Mouse (Mus musculus) c-Kit-positive CD71-positive TER-119-positive erythroid progenitor cells, embryonic 14.5 days (primary cell): Measurements from ENCODE around the gene Lzic.

ENCODE experiments used
- DNase-seq: peaks from one replicate; pipeline ENCODE4 v3.0.0-alpha.2; 2013; ENCODE audit warnings: low spot score

The Lzic gene

GRCm38 (mm10) chr4:149526330-149526729 is 41.3 kb downstream of the Lzic start:
- DNase-seq: no peak

DNA sequence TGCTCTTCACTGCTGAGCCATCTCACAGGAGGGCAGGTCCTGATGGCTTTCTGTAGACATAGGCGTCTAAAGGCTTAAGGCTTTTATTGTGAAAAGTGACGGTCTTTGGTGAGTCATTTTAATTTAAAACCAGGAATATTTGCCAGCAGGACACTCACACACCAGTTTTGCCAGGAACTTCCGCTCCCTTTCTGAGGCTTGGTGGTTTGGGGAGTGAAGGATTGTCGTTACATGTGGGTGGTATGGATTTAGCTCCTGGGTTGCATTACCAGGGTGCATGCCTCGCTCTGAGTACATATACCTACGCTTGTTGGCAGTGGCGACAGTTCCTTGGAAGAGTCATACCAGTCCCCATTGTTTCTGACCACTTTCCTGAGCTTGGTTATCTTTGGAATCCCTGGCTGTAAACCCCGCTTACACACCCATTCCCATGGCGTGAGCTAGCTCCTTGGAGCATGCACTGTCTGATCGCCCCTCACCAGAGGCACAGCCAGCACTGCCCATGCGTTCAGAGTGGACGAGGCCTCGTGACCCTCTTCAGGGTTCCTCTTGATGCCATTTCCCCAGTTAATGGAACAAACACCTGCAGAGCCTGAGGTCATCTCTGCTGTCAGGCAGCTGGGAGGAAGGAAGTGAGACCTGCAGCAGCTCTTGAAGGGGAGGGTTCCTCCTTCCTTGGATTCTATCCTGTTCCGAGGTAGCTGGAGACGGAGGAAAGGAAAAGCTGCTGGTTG is 42.8 kb downstream of the Lzic start:
- DNase-seq: no peak

- DNase-seq: no peak
These were observed 44.7 kb downstream of the Lzic start for GRCm38 (mm10) chr4:149529691-149530090.

DNA sequence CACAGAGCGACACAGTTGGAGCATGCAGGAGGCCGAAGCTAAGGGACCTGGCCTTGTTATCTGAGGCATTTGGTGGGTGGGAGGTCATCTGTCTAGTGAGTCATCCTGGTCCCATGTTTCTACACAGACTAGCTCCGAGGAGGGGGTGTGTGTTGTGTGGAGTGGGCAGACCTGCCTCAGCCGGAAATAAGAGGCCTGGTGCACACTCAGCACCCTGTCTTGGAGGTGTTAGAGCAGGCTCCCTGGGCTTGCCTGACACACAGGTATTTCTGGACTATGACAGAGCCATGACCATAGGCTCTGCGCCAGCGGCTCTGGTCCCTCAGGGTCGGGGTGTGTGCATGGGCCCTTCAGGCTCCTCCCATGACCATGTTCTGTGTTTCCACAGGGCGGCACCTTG is 54.4 kb downstream of the Lzic start:
- no peak for DNase-seq

GRCm38 (mm10) chr4:149541935-149542334 is 56.9 kb downstream of the Lzic start:
- DNase-seq: no peak

GRCm38 (mm10) chr4:149542431-149542830 is 57.4 kb downstream of the Lzic start:
- DNase-seq: no peak

- peak; percentile 80 for DNase-seq
These were observed 58.0 kb downstream of the Lzic start for GRCm38 (mm10) chr4:149542927-149543553.

DNA sequence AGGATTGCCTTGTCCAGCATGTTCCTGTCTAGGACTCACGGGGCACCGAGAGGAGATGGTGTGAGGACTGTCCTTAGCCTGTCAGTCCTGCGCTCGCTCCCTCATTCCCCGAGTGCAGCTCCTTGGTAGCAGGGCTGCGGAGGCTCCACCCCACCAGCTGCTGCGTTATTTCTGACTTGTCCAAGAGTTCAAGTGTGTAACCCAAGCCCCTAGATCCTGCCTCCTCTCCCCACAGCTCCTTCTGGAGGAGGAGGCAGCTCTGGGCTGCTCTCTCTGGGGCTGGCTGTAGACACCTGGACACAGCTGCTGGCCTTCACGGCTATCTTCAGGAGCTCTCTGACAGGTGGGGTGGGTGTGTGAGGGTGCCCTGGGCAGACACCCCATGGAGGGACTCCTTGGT is 59.9 kb downstream of the Lzic start:
- DNase-seq: no peak
